Mouse (Mus musculus) urinary bladder, adult 2 months (tissue): ENCODE measurements around the gene Asz1. TPM values are rescaled to one million over a fixed set of nuclear protein-coding genes. Genes with fewer than 3 reads are reported as not detected.

ENCODE experiments used
- DNase-seq: peaks from one replicate; pipeline ENCODE4 v3.0.0; 2022; ENCODE audit warnings: low spot score
- polyA plus RNA-seq: library from polyadenylated mRNA; depleted of rRNA; stranded (reverse); fragments of >200 nt; gene quantifications from 2 replicates; pipeline ENCODE4 v1.2.3, GENCODE M21; 2012; rRNA removed

The Asz1 gene
- polyA plus RNA-seq, 1 experiment: 53.5 TPM

- no peak for DNase-seq
Observed at GRCm38 (mm10) chr6:18007356-18007755, 101.5 kb downstream of the Asz1 start.

- no peak for DNase-seq
Observed at GRCm38 (mm10) chr6:18002065-18002464, 106.8 kb downstream of the Asz1 start.

Other genes with a start within 250 kb of the Asz1 start
- 43.5 and 48.9 TPM in 2 replicates for gene Wnt2, start 78.5 kb downstream of the Asz1 start, polyA plus RNA-seq
- 0.06 and 0.10 TPM in 2 replicates for gene Cftr, start 61.6 kb upstream of the Asz1 start, polyA plus RNA-seq